Mouse (Mus musculus): ENCODE results near the gene Gm8165.
"Not testable (repeated sequence)": the region's sequence is repeated elsewhere in the genome, so short reads cannot be mapped to it uniquely, and the experiment has no call there.

Gm8165 gene

GRCm38 (mm10) chr14:43677099-43677498 lies at the start of gene Gm8165:
TSS of gene Gm8165 (minus strand) at chr14:43677199.
- DNase-seq = not testable (repeated sequence)

- DNase-seq = not testable (repeated sequence)
These were observed 20.6 kb upstream of the Gm8165 start, which contains the start of gene Gm7324 for GRCm38 (mm10) chr14:43697621-43698020. TSS of gene Gm7324 (plus strand) at chr14:43697828.

All from cerebellum, adult 9-10 months (tissue).